Mouse (Mus musculus) cerebellum, adult 11-12 months (tissue): Measurements from ENCODE around the gene Ppm1l.
"Not testable (repeated sequence)": the region's sequence is repeated elsewhere in the genome, so short reads cannot be mapped to it uniquely, and the experiment has no call there.

Source experiments
- DNase-seq: peaks from one replicate; pipeline ENCODE4 v3.0.0; 2022

Ppm1l gene

GRCm38 (mm10) chr3:69548704-69549455, 232.2 kb downstream of the Ppm1l start:
- DNase-seq, result peak; percentile 59

- peak; percentile 33 for DNase-seq
Observed at GRCm38 (mm10) chr3:69549602-69550001, 232.9 kb downstream of the Ppm1l start.

- peak; percentile 35 for DNase-seq
Observed at GRCm38 (mm10) chr3:69555511-69555910, 238.8 kb downstream of the Ppm1l start.

GRCm38 (mm10) chr3:69556092-69556778, 239.6 kb downstream of the Ppm1l start:
- DNase-seq, result no peak

- DNase-seq, result no peak
Observed at GRCm38 (mm10) chr3:69559316-69559974, 242.8 kb downstream of the Ppm1l start.

DNA sequence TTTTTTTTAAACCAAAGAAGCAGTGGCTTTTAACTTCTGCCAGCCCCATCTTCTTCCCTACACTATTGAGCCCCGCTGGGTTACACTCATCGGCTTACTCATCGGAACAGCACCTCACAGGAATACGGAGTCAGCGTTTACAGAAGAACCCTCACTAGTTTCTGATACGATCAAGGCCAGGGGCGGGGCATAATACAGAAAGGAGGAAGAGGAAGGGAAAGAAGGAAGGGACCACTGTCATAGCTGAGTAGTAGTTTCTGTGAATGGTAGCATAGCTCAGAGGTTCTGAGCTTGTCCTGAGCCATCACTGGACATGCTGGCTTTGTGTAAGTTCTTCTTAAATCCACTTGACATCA, 243.3 kb downstream of the Ppm1l start:
- no peak for DNase-seq

DNA sequence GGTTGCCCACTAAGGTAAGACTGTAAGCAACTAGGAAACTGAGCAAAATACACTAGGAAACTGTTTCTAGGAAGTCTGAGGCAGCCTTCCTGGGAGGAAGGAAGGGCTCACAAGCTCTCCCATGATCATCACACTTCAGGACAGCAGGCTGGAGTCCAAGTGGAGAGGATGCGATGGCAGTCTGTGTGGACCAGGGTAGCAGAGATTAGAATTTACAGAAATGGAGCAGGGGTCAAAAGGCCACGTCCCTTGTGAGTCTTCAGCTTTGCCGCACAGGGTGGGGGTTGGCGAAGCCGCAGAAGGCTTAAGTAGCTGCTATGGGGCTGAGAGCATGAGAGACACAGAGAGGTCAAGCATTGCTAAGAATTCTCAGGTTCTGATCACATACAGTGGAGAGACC, 245.0 kb downstream of the Ppm1l start:
- no peak for DNase-seq

GRCm38 (mm10) chr3:69563406-69563805, 246.7 kb downstream of the Ppm1l start:
- DNase-seq, result no peak

GRCm38 (mm10) chr3:69565586-69565985, 248.9 kb downstream of the Ppm1l start:
- not testable (repeated sequence) for DNase-seq

- DNase-seq, result no peak
Observed at GRCm38 (mm10) chr3:69572561-69572960, 255.9 kb downstream of the Ppm1l start.

GRCm38 (mm10) chr3:69575577-69575976, 258.9 kb downstream of the Ppm1l start:
- no peak for DNase-seq

GRCm38 (mm10) chr3:69576715-69577114, 260.1 kb downstream of the Ppm1l start:
- DNase-seq, result no peak

DNA sequence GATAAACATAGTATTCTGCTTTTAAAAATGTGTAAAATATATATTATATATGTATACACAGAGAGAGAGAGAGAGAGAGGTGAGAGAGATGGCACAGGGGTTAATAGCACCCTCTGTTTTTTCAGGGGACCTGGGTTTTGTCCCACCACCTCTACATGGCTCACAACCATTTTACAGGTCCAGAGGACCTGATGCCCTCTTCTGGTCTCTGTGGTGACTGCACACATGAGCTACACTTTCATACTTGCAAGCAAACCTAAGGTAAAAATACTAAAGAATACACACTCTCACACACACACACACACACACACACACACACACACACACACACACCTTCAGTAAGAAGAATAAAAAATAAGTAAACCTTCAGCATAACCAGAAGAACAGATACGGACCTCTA, 262.1 kb downstream of the Ppm1l start:
- DNase-seq, result no peak

DNA sequence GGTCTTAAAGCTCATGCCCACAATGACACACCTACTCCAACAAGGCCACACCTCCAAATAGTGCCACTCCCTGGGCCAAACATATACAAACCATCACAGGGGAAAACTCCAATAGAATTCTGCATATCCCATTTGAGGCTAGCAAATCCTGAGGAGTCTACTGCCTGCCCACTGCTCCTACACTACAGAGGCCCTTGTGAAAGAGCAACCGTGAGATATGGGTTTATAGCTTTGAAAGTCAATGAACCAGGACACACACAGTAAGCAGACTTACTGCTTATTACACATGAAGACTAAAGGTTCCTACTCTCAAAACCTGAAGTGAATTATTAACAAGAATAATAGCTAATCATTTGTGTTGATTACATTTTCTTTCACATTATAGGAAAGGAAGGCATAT, 267.1 kb downstream of the Ppm1l start:
- DNase-seq, result no peak

- DNase-seq, result no peak
Observed at GRCm38 (mm10) chr3:69588101-69588760, 271.6 kb downstream of the Ppm1l start.

GRCm38 (mm10) chr3:69593426-69593825, 276.8 kb downstream of the Ppm1l start:
- DNase-seq, result no peak

DNA sequence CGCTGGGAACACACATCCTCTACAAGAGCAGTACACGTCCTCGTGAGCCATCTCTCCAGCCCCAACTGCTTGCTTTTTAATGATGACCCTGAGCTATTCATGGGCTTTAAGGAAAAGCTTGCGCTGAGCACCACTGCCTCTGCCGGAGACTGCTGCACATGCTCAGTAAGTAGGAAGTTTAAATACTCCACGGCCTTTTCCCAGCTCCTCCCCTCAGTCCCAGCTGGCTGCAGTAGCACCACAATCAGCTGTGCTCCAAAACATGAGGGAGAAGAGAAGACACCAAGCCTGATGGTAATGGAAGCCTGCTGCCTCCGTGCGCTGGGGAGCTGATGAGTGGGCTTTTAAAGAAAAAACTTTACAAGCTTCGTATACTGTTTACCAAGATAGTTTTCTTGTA, 277.4 kb downstream of the Ppm1l start:
- no peak for DNase-seq

GRCm38 (mm10) chr3:69596116-69596515, 279.5 kb downstream of the Ppm1l start:
- DNase-seq, result no peak

- no peak for DNase-seq
Observed at GRCm38 (mm10) chr3:69597211-69597610, 280.6 kb downstream of the Ppm1l start.

DNA sequence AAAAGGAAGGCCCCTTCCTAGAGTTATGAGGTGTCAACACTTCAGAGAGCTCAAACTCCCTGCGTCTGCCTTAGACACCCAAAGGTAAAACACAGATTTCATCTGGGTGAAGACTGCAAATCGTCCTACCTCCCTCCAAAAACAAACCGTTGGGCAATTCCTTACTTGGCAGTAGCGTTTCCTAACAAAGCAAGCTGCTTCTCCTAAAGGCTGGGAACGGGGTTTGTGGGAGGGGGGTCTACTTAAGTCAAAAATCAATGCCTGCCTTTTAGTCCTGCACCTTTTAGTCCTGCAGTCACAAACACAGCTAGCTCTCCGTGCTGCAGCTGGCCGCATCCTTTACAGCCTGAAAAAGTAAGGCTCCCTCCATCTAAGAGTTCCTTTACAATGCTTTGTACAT, 281.2 kb downstream of the Ppm1l start:
- no peak for DNase-seq

GRCm38 (mm10) chr3:69598261-69599165, 281.9 kb downstream of the Ppm1l start, which contains the start of gene B3galnt1:
B3galnt1 (minus strand) TSS chr3:69598960.
- DNase-seq, result peak; percentile 58

DNA sequence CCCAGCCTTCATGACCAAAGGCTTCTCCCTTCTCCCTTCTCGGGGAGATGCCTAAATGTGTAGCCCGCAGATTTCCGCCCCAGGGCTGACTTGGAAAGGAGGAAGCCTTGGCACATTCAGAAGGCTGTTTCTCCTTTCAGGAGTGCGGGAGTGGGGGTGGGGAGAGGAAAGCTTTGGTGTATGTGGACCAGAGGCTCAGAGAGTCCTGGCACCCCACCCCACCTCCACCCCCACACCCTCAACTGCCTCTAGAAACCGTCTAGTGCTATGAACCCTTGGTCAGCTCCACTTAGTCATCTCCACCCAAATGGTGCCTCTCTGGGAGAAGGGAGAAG, 282.5 kb downstream of the Ppm1l start:
- DNase-seq, result peak; percentile 43
